Mouse (Mus musculus) B cell, adult 67 days (primary cell): Measurements from ENCODE around the gene P2rx3. TPM values are rescaled to one million over a fixed set of nuclear protein-coding genes. Genes with fewer than 3 reads are reported as not detected.

Source experiments
- total RNA-seq, 2 experiments: library from RNA; stranded (reverse); gene quantifications; 4 replicates each; pipeline ENCODE4 v1.2.4; 2023

Gene P2rx3
- total RNA-seq = not detected

GRCm38 (mm10) chr2:85037047-85038026 is at the start of gene P2rx3, which contains the start of gene Ssrp1:
Gene P2rx3, minus strand, starts transcription at chr2:85037462.
Gene Ssrp1, plus strand, starts transcription at chr2:85037234.

GRCm38 (mm10) chr2:85047596-85048167 is 10.4 kb upstream of the P2rx3 start, which contains the start of gene Tnks1bp1:
Gene Tnks1bp1, plus strand, starts transcription at chr2:85048022.

GRCm38 (mm10) chr2:84987930-84988329 is 49.3 kb downstream of the P2rx3 start, which contains the start of gene Prg3:
Gene Prg3, plus strand, starts transcription at chr2:84988215.

GRCm38 (mm10) chr2:84980188-84980587 is 57.1 kb downstream of the P2rx3 start, which contains the start of gene Prg2:
Gene Prg2, plus strand, starts transcription at chr2:84980461.

Other genes starting within 250 kb of the P2rx3 start
- 10 to 100 TPM; 11.8 to 13.3 TPM for gene Ube2l6, start 238.6 kb downstream of the P2rx3 start, total RNA-seq
- not detected for gene Smtnl1, start 214.8 kb downstream of the P2rx3 start, total RNA-seq
- gene Timm10, start 210.5 kb downstream of the P2rx3 start, total RNA-seq = 10 to 100 TPM; 18.6 to 21.9 TPM
- 1 to 10 TPM; 5.4 to 8.1 TPM for gene Slc43a1, start 198.6 kb downstream of the P2rx3 start, total RNA-seq
- under 1 TPM in 1 of 2 experiments, not detected in 1; 0.55 TPM for gene Rtn4rl2, start 150.8 kb downstream of the P2rx3 start, total RNA-seq
- 1 to 10 TPM; 5.3 to 7.5 TPM for gene Slc43a3, start 100.9 kb downstream of the P2rx3 start, total RNA-seq
- gene Prg2, start 57.0 kb downstream of the P2rx3 start, total RNA-seq = 1 to 10 TPM in 1 of 2 experiments, not detected in 1; 1.4 TPM
- gene Prg3, start 49.2 kb downstream of the P2rx3 start, total RNA-seq = not detected
- gene Ssrp1, start 228 bp downstream of the P2rx3 start, total RNA-seq = 100 to 1,000 TPM; 164 to 186 TPM
- 10 to 100 TPM; 37.5 to 47.0 TPM for gene Tnks1bp1, start 10.6 kb upstream of the P2rx3 start, total RNA-seq
- not detected for gene Aplnr, start 98.8 kb upstream of the P2rx3 start, total RNA-seq
- not detected for gene Lrrc55, start 159.7 kb upstream of the P2rx3 start, total RNA-seq